Mouse (Mus musculus) C2C12 (cell line): ENCODE data around the gene Fat2.

ENCODE experiments used
- CEBPB ChIP-seq: IDR thresholded peaks from one replicate; pipeline ENCODE4 v1.6.1; 2011; ENCODE audit warnings: low read depth, mild to moderate bottlenecking, control low read depth, moderate library complexity
- CTCF ChIP-seq: IDR thresholded peaks from one replicate; pipeline ENCODE4 v1.5.1; 2011; ENCODE audit not compliant: control insufficient read depth, insufficient read depth, insufficient read length
- FOSL1 ChIP-seq: IDR thresholded peaks from one replicate; pipeline ENCODE4 v1.8.0; 2011; ENCODE audit warnings: mild to moderate bottlenecking, low read length; ENCODE audit not compliant: poor library complexity, insufficient read depth, severe bottlenecking
- MAX ChIP-seq: IDR thresholded peaks from one replicate; pipeline ENCODE4 v1.6.1; 2011; ENCODE audit warnings: mild to moderate bottlenecking, control low read depth
- MYOD1 ChIP-seq: IDR thresholded peaks from one replicate; pipeline ENCODE4 v1.6.1; 2011; ENCODE audit warnings: low read depth; ENCODE audit not compliant: control insufficient read depth, insufficient read length
- MYOG ChIP-seq: IDR thresholded peaks from one replicate; pipeline ENCODE4 v1.6.1; 2011; ENCODE audit not compliant: control insufficient read depth, insufficient read length; ENCODE audit errors: extremely low read depth
- USF1 ChIP-seq: IDR thresholded peaks from one replicate; pipeline ENCODE4 v1.6.1; 2011; ENCODE audit warnings: low read depth, mild to moderate bottlenecking, control low read depth, moderate library complexity

DNA sequence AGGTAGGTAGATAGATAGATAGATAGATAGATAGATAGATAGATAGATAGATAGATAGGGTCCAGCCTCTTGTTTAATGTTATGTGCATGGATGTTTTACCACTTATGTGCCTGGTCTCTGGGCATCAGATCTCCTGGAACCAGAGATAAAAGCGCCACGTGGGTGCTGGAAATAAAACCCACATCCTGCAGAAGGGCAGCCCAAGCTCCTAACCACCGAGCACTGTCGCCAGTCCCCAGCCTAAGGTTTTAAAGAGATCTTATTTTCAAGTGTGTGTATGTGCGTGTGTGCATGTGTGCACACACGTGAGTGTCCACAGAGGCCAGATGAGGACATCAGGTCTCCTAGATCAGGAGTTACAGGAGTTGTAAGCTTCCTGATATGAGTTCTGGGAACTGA, 105.3 kb downstream of the Fat2 start:
- TF ChIP-seq MAX (no peak), CTCF (no peak), MYOG (no peak), MYOD1 (no peak), CEBPB (no peak), FOSL1 (no peak), USF1 (no peak)
